Mouse (Mus musculus): ENCODE results near the gene Ppox. TPM values are rescaled to one million over a fixed set of nuclear protein-coding genes. Genes with fewer than 3 reads are reported as not detected.
A peak's percentile ranks its signal among the peaks of the same experiment; 100 is the strongest.

The Ppox gene
- total RNA-seq, 2 experiments from 2014 or later, result 9.6 to 11.8 TPM

- intact Hi-C loops (cut with DNase I; ENCODE audit: low total_unique reads), result no loop called here
- no peak for DNase-seq
These were observed 9.4 kb downstream of the Ppox start for GRCm38 (mm10) chr1:171271622-171272021.

GRCm38 (mm10) chr1:171271196-171271595 lies 9.8 kb downstream of the Ppox start:
- intact Hi-C loops (cut with DNase I; ENCODE audit: low total_unique reads), result no loop called here
- no peak for DNase-seq

- intact Hi-C loops (cut with DNase I; ENCODE audit: low total_unique reads), result no loop called here
- no peak for DNase-seq
These were observed 10.4 kb downstream of the Ppox start for GRCm38 (mm10) chr1:171270573-171270900.

- DNase-seq, result peak; percentile 95
- intact Hi-C loops (cut with DNase I; ENCODE audit: low total_unique reads), result no loop called here
These were observed 11.0 kb downstream of the Ppox start, which contains the start of gene B4galt3 for GRCm38 (mm10) chr1:171269848-171270572. B4galt3 (plus strand) TSS chr1:171270328.

- DNase-seq, result no peak
- intact Hi-C loops (cut with DNase I; ENCODE audit: low total_unique reads), result no loop called here
These were observed 12.6 kb downstream of the Ppox start for GRCm38 (mm10) chr1:171268341-171268740.

- no peak for DNase-seq
- intact Hi-C loops (cut with DNase I; ENCODE audit: low total_unique reads), result no loop called here
These were observed 14.8 kb downstream of the Ppox start for GRCm38 (mm10) chr1:171265971-171266744.

- DNase-seq, result no peak
- intact Hi-C loops (cut with DNase I; ENCODE audit: low total_unique reads), result no loop called here
These were observed 17.1 kb downstream of the Ppox start for GRCm38 (mm10) chr1:171263666-171264461.

- intact Hi-C loops (cut with DNase I; ENCODE audit: low total_unique reads), result no loop called here
- no peak for DNase-seq
These were observed 17.8 kb downstream of the Ppox start for GRCm38 (mm10) chr1:171263185-171263611.

GRCm38 (mm10) chr1:171262594-171263130 lies 18.3 kb downstream of the Ppox start:
- peak; percentile 71 for DNase-seq
- intact Hi-C loops (cut with DNase I; ENCODE audit: low total_unique reads), result no loop called here

GRCm38 (mm10) chr1:171260316-171260715 lies 20.7 kb downstream of the Ppox start:
- DNase-seq, result no peak
- intact Hi-C loops (cut with DNase I; ENCODE audit: low total_unique reads), result no loop called here

GRCm38 (mm10) chr1:171258921-171259320 lies 22.1 kb downstream of the Ppox start:
- no peak for DNase-seq
- intact Hi-C loops (cut with DNase I; ENCODE audit: low total_unique reads), result loop anchor here (2.0 to 5.0 kb wide), 2 partner anchors 36 to 142 kb away; partner anchors contain the start of gene Tomm40l

GRCm38 (mm10) chr1:171257781-171258180 lies 23.2 kb downstream of the Ppox start:
- intact Hi-C loops (cut with DNase I; ENCODE audit: low total_unique reads), result loop anchor here (2.0 to 5.0 kb wide), 2 partner anchors 35 to 140 kb away; partner anchors contain the start of gene Tomm40l
- DNase-seq, result no peak

- intact Hi-C loops (cut with DNase I; ENCODE audit: low total_unique reads), result loop anchor here (5.0 kb wide), 1 partner anchor 140 kb away; no protein-coding TSS in a partner anchor
- peak; percentile 55 for DNase-seq
These were observed 23.9 kb downstream of the Ppox start for GRCm38 (mm10) chr1:171256937-171257548.

GRCm38 (mm10) chr1:171256095-171256818 lies 24.7 kb downstream of the Ppox start:
- intact Hi-C loops (cut with DNase I; ENCODE audit: low total_unique reads), result loop anchor here (5.0 kb wide), 1 partner anchor 139 kb away; no protein-coding TSS in a partner anchor
- DNase-seq, result no peak

- no peak for DNase-seq
- intact Hi-C loops (cut with DNase I; ENCODE audit: low total_unique reads), result no loop called here
These were observed 28.6 kb downstream of the Ppox start for GRCm38 (mm10) chr1:171252415-171252814.

GRCm38 (mm10) chr1:171251594-171252324 lies 29.2 kb downstream of the Ppox start:
- DNase-seq, result peak; percentile 77
- intact Hi-C loops (cut with DNase I; ENCODE audit: low total_unique reads), result no loop called here

GRCm38 (mm10) chr1:171250680-171251593 lies 30.0 kb downstream of the Ppox start, which contains the start of gene Ndufs2:
Ndufs2 (minus strand) TSS chr1:171251388.
- DNase-seq, result peak; percentile 52
- intact Hi-C loops (cut with DNase I; ENCODE audit: low total_unique reads), result no loop called here
